8 mouse cellular contexts compared by ENCODE assay signal in the genomic region with DNA sequence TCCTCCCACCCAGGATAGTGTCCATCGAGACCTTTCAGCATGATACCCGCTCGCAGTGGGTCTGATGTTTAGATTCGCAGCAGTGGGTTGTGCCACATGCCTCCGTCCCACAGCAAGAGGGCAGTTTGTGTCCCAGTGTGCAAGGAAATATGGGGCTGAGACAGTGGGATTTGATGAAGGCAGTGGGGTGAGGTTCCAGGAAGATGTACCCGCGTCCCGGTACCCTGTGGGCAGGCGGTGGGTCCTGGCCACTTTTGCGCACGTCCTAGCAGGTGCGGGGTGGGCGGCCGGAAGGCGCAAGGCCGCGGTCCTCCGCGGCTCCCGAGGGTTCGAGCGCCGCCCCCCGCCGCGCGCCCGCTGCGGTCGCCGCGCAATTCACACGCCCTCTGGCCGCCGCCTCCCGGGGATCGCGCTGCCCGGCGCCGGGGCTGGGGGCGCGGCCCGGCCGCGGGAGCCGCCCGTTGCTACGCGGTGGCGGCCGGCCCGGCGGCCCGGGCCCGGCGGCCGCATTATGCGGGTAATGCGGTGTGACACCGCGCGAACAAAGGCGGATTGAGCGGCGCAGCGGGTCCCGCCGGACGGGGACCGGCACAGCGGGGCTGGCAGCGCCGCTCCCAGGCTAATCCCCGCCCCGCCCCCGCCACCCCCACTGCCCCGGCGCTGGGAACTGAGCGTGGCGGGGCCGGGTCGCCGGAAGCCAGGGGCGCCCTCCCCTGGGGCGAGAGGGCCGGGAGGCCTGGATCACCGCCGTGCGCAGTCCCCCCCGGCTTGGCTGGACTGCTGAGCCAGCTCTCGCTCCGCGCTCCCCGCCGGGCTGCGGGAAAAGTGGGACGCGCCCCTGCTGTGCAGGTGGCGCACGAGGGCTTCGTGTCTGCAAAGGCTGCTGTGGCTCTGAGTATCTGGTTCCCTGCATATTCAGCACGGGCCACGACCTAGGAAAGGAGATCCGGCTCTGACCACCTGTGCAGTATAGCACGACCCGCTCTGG. TPM values are rescaled to one million over a fixed set of nuclear protein-coding genes. Genes with fewer than 3 reads are reported as not detected.
DNase-seq lines count a peak whose midpoint lies in the region; ATAC-seq and TF ChIP-seq lines count a peak whose summit lies in the region.

No protein-coding gene starts in this region.

- TF ChIP-seq CTCF in layer of hippocampus, adult 2 months (conservative IDR thresholded peaks at IDR 0.05) = 0 out of 2 replicates have a peak, but pooled peaks have one; percentile 11
- 0 out of 2 replicates have a peak, but pooled peaks have one; percentile 0 for TF ChIP-seq CTCF in brain, embryonic 14.5 days (IDR thresholded peaks at IDR 0.05; ENCODE audit: borderline replicate concordance, extremely low read depth, insufficient read depth, insufficient read length)
- TF ChIP-seq CTCF in kidney, postnatal 0 days (IDR thresholded peaks at IDR 0.05; ENCODE audit: low read depth) = no peak

- WGBS in forebrain, embryonic 15.5 days = under 1% methylated on average over 100 of the region's 107 CpGs
- WGBS in kidney, postnatal 0 days = under 1% methylated on average over 90 of the region's 107 CpGs
- under 1% methylated on average over 99 of the region's 107 CpGs for WGBS in midbrain, embryonic 14.5 days

- peak overlapping the region; percentile 54 for H3K4me3 ChIP-seq in layer of hippocampus, adult 2 months
- peak overlapping the region; percentile 59 for H3K4me3 ChIP-seq in forebrain, embryonic 15.5 days
- H3K4me3 ChIP-seq in kidney, postnatal 0 days (replicated peaks; ENCODE audit: low read depth, low read length) = peak overlapping the region; percentile 43
- peak overlapping the region; percentile 46 for H3K4me3 ChIP-seq in midbrain, embryonic 14.5 days (replicated peaks; ENCODE audit: low read depth, low read length)

- H3K9me3 ChIP-seq in forebrain, embryonic 15.5 days = no peaks in the 10 kb centered on the region
- H3K9me3 ChIP-seq in kidney, postnatal 0 days (replicated peaks; ENCODE audit: low read length) = no peaks in the 10 kb centered on the region; the same call in 1 of the 2 replicates
- no peaks in the 10 kb centered on the region for H3K9me3 ChIP-seq in midbrain, embryonic 14.5 days (ENCODE audit: control insufficient read depth, low read length)

- H3K27me3 ChIP-seq in forebrain, embryonic 15.5 days = peaks cover 36% of the 10 kb centered on the region
- peaks cover 58% of the 10 kb centered on the region for H3K27me3 ChIP-seq in kidney, postnatal 0 days (ENCODE audit: insufficient read depth, low read length)
- peaks cover 11% of the 10 kb centered on the region; the same call in 1 of the 2 replicates for H3K27me3 ChIP-seq in midbrain, embryonic 14.5 days (ENCODE audit: control insufficient read depth, insufficient read depth, low read length)

- DNase-seq in layer of hippocampus, adult 2 months (ENCODE audit: low spot score in 2 of 2) = no peak
- no peak for DNase-seq in layer of hippocampus, adult 9-11 months
- peak; percentile 65 for DNase-seq in brain, embryonic 14.5 days (ENCODE audit: low read depth)
- peak; percentile 23 for DNase-seq in kidney, postnatal 0 days (ENCODE audit: low spot score)
- DNase-seq in midbrain, embryonic 14.5 days = peak; percentile 84
- DNase-seq in thymus, postnatal 25 days = no peak
- DNase-seq in B cell, adult 2 months = no peak

- H3K27ac ChIP-seq in layer of hippocampus, adult 2 months = peak overlapping the region; percentile 36; the same call in 1 of the 2 replicates
- peak overlapping the region; percentile 57 for H3K27ac ChIP-seq in forebrain, embryonic 15.5 days (replicated peaks)
- no peak overlapping the region for H3K27ac ChIP-seq in kidney, postnatal 0 days
- H3K27ac ChIP-seq in midbrain, embryonic 14.5 days (replicated peaks; ENCODE audit: low read depth, low read length) = peak overlapping the region; percentile 88

- no peaks in the 10 kb centered on the region for H3K36me3 ChIP-seq in forebrain, embryonic 15.5 days
- no peaks in the 10 kb centered on the region for H3K36me3 ChIP-seq in kidney, postnatal 0 days (ENCODE audit: insufficient read depth, low read length)
- peaks cover 13% of the 10 kb centered on the region for H3K36me3 ChIP-seq in midbrain, embryonic 14.5 days (ENCODE audit: control insufficient read depth, insufficient read depth, low read length)

- peak; percentile 54 for ATAC-seq in forebrain, embryonic 15.5 days (replicated peaks)
- peak; percentile 42 for ATAC-seq in kidney, postnatal 0 days (replicated peaks; ENCODE audit: low FRiP score, low read depth)
- ATAC-seq in midbrain, embryonic 14.5 days (ENCODE audit: low FRiP score, low TSS enrichment) = peak; percentile 75

- peak overlapping the region; percentile 67 for H3K9ac ChIP-seq in forebrain, embryonic 15.5 days (replicated peaks)
- H3K9ac ChIP-seq in kidney, postnatal 0 days (ENCODE audit: low read depth, low read length) = peak overlapping the region; percentile 55
- H3K9ac ChIP-seq in midbrain, embryonic 14.5 days (replicated peaks; ENCODE audit: low read length) = peak overlapping the region; percentile 82

- H3K4me1 ChIP-seq in forebrain, embryonic 15.5 days = peaks cover 34% of the 10 kb centered on the region
- peaks cover 7% of the 10 kb centered on the region; the same call in 1 of the 2 replicates for H3K4me1 ChIP-seq in kidney, postnatal 0 days (replicated peaks; ENCODE audit: insufficient read depth, low read length)
- H3K4me1 ChIP-seq in midbrain, embryonic 14.5 days (ENCODE audit: control insufficient read depth, insufficient read depth, low read length) = peaks cover 39% of the 10 kb centered on the region

- H3K4me2 ChIP-seq in forebrain, embryonic 15.5 days (replicated peaks) = peak overlapping the region; percentile 95
- H3K4me2 ChIP-seq in kidney, postnatal 0 days (ENCODE audit: low read length) = peak overlapping the region; percentile 74
- peak overlapping the region; percentile 91 for H3K4me2 ChIP-seq in midbrain, embryonic 14.5 days (ENCODE audit: low read length)

- 0 out of 2 replicates have a peak, but pooled peaks have one; percentile 9 for TF ChIP-seq POLR2A in brain, embryonic 14.5 days (IDR thresholded peaks at IDR 0.05; ENCODE audit: borderline replicate concordance, extremely low read depth, insufficient read depth, insufficient read length, poor library complexity, severe bottlenecking)

RNA-seq across cellular contexts. Expression of gene Wnt3, which starts 36.0 kb away (rescaled TPM):
- total RNA-seq in layer of hippocampus, adult 2 months (2021) = 1 to 10 TPM; 1.4 to 1.5 TPM
- polyA plus RNA-seq in brain, embryonic 14.5 days (2012; rRNA removed) = 8.6 and 11.4 TPM in 2 replicates
- polyA plus RNA-seq in forebrain, embryonic 15.5 days (2015; fragmentation: Nextera tagmentation; extraction: Ambion mirVana) = 4.2 and 5.3 TPM in 2 replicates
- 0.05 and 0.06 TPM in 2 replicates for polyA plus RNA-seq in kidney, postnatal 0 days (2015; fragmentation: Nextera tagmentation; extraction: Ambion mirVana)
- 14.5 and 15.0 TPM in 2 replicates for polyA plus RNA-seq in midbrain, embryonic 14.5 days (2014; fragmentation: Nextera tagmentation; extraction: Ambion mirVana)

Comparison
In these comparisons a context has a peak if more than half of its experiments do, and no peak if none do; other contexts are left out.
1. DNase-seq: peak in brain, embryonic 14.5 days (single experiment), kidney, postnatal 0 days (single experiment) and midbrain, embryonic 14.5 days (single experiment); none in layer of hippocampus, adult 2 months (0 of 2), layer of hippocampus, adult 9-11 months (single experiment), thymus, postnatal 25 days (single experiment) and B cell, adult 2 months (0 of 2).
2. Peak in every context shown above with its lines, with median percentiles within 50 percentile points of each other: H3K4me3 ChIP-seq, ATAC-seq, H3K4me2 ChIP-seq and H3K9ac ChIP-seq.